In the genomic region with DNA sequence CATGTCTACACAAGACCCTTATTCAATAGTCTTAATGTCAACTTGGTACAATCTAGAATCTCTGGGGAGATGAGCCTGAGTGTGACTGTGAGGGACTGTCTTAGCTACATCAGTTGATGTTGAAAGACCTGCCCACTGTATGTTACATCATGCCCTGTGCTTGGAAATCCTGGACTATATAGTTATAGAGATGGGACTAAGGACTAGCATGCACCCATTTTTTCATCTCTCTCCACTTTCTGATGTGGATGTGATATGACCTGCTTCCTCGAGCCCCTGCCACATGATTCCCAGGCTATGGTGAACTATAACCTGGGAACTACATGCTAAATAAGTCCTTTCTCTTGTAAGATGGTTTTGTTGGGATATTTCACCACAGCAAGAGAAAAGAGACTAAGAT, we compare ENCODE assay signal across 19 mouse cellular contexts. TPM values are rescaled to one million over a fixed set of nuclear protein-coding genes. Genes with fewer than 3 reads are reported as not detected.
DNase-seq lines count a peak whose midpoint lies in the region; ATAC-seq lines count a peak whose summit lies in the region.
"Had no signal": no experiment of that assay in that cellular context is flagged by ENCODE, and none has a peak within 500 bp of the region (broad histone marks: within the 10 kb centered on the region; RNA-seq: fewer than 3 reads in every experiment).

No protein-coding gene starts in this region.

- DNase-seq in heart, adult 11 months = peak; percentile 54
- DNase-seq in heart, adult 9 months (ENCODE audit: low spot score in 2 of 2) = no peak
- peak; percentile 72 for DNase-seq in midbrain, embryonic 11.5 days (ENCODE audit: low spot score, missing footprints)
- no peak for DNase-seq in midbrain, embryonic 10.5 days (ENCODE audit: low spot score)
- DNase-seq: adrenal gland, adult 2 months; adrenal gland, adult 8-10 months; adrenal gland, postnatal 10 days; adrenal gland, postnatal 14 days; adrenal gland, postnatal 25 days; adrenal gland, postnatal 36 days; B cell, adult 2 months; cerebellum, adult 11 months; cerebellum, adult 11-12 months; cerebellum, adult 18-20 months had no signal

- H3K9me3 ChIP-seq in midbrain, embryonic 11.5 days (ENCODE audit: control insufficient read depth, low read length) = no peaks in the 10 kb centered on the region
- H3K9me3 ChIP-seq in midbrain, embryonic 10.5 days (replicated peaks) = no peaks in the 10 kb centered on the region
- H3K9me3 ChIP-seq: G1E had no signal

- H3K9ac ChIP-seq in midbrain, embryonic 11.5 days (ENCODE audit: low read length) = no peak overlapping the region

- ATAC-seq in midbrain, embryonic 11.5 days (ENCODE audit: low FRiP score) = no peak
- ATAC-seq: activated CD4-positive, CD25-positive, alpha-beta regulatory T cell, adult 4 months; CD4-positive, CD25-positive, alpha-beta regulatory T cell, adult 4 months; Patski had no signal

- no peaks in the 10 kb centered on the region for H3K4me1 ChIP-seq in midbrain, embryonic 11.5 days (ENCODE audit: control insufficient read depth, insufficient read depth, low read length)
- no peaks in the 10 kb centered on the region for H3K4me1 ChIP-seq in midbrain, embryonic 10.5 days

- no peak overlapping the region for H3K4me2 ChIP-seq in midbrain, embryonic 11.5 days

- no peak overlapping the region for H3K27ac ChIP-seq in midbrain, embryonic 11.5 days (ENCODE audit: low read depth, low read length)
- no peak overlapping the region for H3K27ac ChIP-seq in midbrain, embryonic 10.5 days (replicated peaks)

- H3K4me3 ChIP-seq in midbrain, embryonic 11.5 days (ENCODE audit: low read depth, low read length) = no peak overlapping the region
- H3K4me3 ChIP-seq in midbrain, embryonic 10.5 days = no peak overlapping the region

- no peaks in the 10 kb centered on the region; the same call in 1 of the 2 replicates for H3K36me3 ChIP-seq in midbrain, embryonic 11.5 days (ENCODE audit: control insufficient read depth, insufficient read depth, low read length)
- peaks cover 28% of the 10 kb centered on the region for H3K36me3 ChIP-seq in midbrain, embryonic 10.5 days

- 96% methylated on average over 1 of the region's 1 CpGs for WGBS in midbrain, embryonic 11.5 days
- 89% methylated on average over 1 of the region's 1 CpGs for WGBS in midbrain, embryonic 10.5 days

- H3K27me3 ChIP-seq in midbrain, embryonic 11.5 days (ENCODE audit: control insufficient read depth, insufficient read depth, low read length) = no peaks in the 10 kb centered on the region
- no peaks in the 10 kb centered on the region for H3K27me3 ChIP-seq in midbrain, embryonic 10.5 days (ENCODE audit: low read depth, poor library complexity, severe bottlenecking)
- H3K27me3 ChIP-seq: CH12.LX, Patski had no signal

RNA-seq across cellular contexts. Expression of a gene that starts 30.3 kb away (rescaled TPM):
- polyA plus RNA-seq in midbrain, embryonic 11.5 days (2014; fragmentation: Nextera tagmentation; extraction: Ambion mirVana) = 10.6 and 11.2 TPM in 2 replicates
- polyA plus RNA-seq in midbrain, embryonic 10.5 days (2016; fragmentation: Nextera tagmentation; extraction: Ambion mirVana) = 8.4 and 9.7 TPM in 2 replicates

RNA-seq across cellular contexts. Expression of a gene that starts 33.4 kb away (rescaled TPM):
- polyA plus RNA-seq in midbrain, embryonic 11.5 days (2014; fragmentation: Nextera tagmentation; extraction: Ambion mirVana) = 73.1 and 81.9 TPM in 2 replicates
- polyA plus RNA-seq in midbrain, embryonic 10.5 days (2016; fragmentation: Nextera tagmentation; extraction: Ambion mirVana) = 55.8 and 60.4 TPM in 2 replicates

Comparison
In these comparisons a context has a peak if more than half of its experiments do, and no peak if none do; other contexts are left out.
1. DNase-seq: peak in heart, adult 11 months (single experiment) and midbrain, embryonic 11.5 days (single experiment); none in heart, adult 9 months (0 of 2) and midbrain, embryonic 10.5 days (single experiment).